Mouse (Mus musculus) small intestine, adult 2 months (tissue): ENCODE measurements around the gene Ajap1.

ENCODE experiments used
- CTCF ChIP-seq: fragments of 200-500 bp; IDR thresholded peaks from 2 replicates; pipeline ENCODE4 v1.5.1; 2012; ENCODE audit warnings: low read depth, mild to moderate bottlenecking, control low read depth, inconsistent platforms, low read length, moderate library complexity, mixed read lengths; ENCODE audit not compliant: insufficient replicate concordance, insufficient read length; ENCODE audit errors: extremely low read depth
- POLR2A ChIP-seq: fragments of 200-500 bp; IDR thresholded peaks from 2 replicates; pipeline ENCODE4 v1.6.1; 2012; ENCODE audit warnings: low read depth, mild to moderate bottlenecking, control low read depth, inconsistent platforms, low read length, moderate library complexity

DNA sequence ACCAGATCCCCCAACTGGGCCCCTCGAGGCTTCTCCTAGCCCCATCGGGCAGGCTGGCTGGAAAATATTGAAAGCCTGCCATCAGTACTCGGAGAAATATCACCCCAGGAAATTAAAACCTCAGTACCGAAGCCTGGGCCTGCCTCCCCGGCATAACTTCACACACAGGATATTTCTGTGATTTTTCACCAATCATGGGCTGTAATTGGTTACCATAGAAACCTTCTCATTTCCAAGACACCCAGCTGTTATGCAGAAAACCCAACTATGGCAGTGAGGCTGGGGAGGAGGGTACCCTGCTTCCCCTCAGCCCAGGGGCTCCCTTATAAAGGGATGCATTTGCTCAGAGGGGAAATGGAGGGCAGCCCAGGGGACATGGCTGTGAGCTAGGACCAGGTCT lies 46.7 kb downstream of the Ajap1 start:
- TF ChIP-seq POLR2A (no peak), CTCF (no peak)
